Mouse (Mus musculus) lung, postnatal 0 days (tissue): ENCODE results near the gene Gadl1.

Experiments used
- CTCF ChIP-seq: IDR thresholded peaks from 2 replicates; pipeline ENCODE4 v1.5.1; 2016; ENCODE audit warnings: antibody characterized with exemption, mild to moderate bottlenecking
- EP300 ChIP-seq: IDR thresholded peaks from 2 replicates; pipeline ENCODE4 v1.6.1; 2016; ENCODE audit warnings: antibody characterized with exemption, mild to moderate bottlenecking, control low read depth

- TF ChIP-seq CTCF (peak; percentile 42), EP300 (no peak)
These were observed 81.4 kb downstream of the Gadl1 start for GRCm38 (mm10) chr9:115990661-115991060.
